Mouse (Mus musculus) limb, embryonic 14.5 days (tissue): ENCODE results near the gene Rictor. TPM values are rescaled to one million over a fixed set of nuclear protein-coding genes. Genes with fewer than 3 reads are reported as not detected.

Source experiments
- ATAC-seq: fragments of 200-750 bp; cut with Nextera tagmentation; 2 replicates; pipeline ENCODE4 v1.8.0; 2017; ENCODE audit warnings: low read depth, moderate number of reproducible peaks, moderate TSS enrichment; ENCODE audit not compliant: low FRiP score
- DNase-seq: peaks from one replicate; pipeline ENCODE4 v3.0.0-alpha.2; 2015; ENCODE audit warnings: low spot score
- H3K27ac ChIP-seq: fragments of 300-500 bp; sonication (generic); replicated peaks from 2 replicates; pipeline ENCODE4 v1.5.1; 2014; ENCODE audit warnings: low read depth, mild to moderate bottlenecking, low read length, moderate library complexity, mixed read lengths
- H3K27me3 ChIP-seq: fragments of 300-500 bp; sonication (generic); 2 replicates; pipeline ENCODE4 v1.6.1; 2014; ENCODE audit warnings: low read length, mixed read lengths; ENCODE audit not compliant: control insufficient read depth, insufficient read depth
- H3K36me3 ChIP-seq: fragments of 300-500 bp; sonication (generic); 2 replicates; pipeline ENCODE4 v1.6.1; 2014; ENCODE audit warnings: mild to moderate bottlenecking, low read length, moderate library complexity, mixed read lengths; ENCODE audit not compliant: control insufficient read depth, insufficient read depth
- H3K4me1 ChIP-seq: fragments of 300-500 bp; sonication (generic); 2 replicates; pipeline ENCODE4 v1.6.1; 2014; ENCODE audit warnings: antibody characterized with exemption, low read length, mixed read lengths; ENCODE audit not compliant: control insufficient read depth, insufficient read depth
- H3K4me2 ChIP-seq: fragments of 300-500 bp; sonication (generic); replicated peaks from 2 replicates; pipeline ENCODE4 v1.6.1; 2014; ENCODE audit warnings: low read depth, mild to moderate bottlenecking, low read length, moderate library complexity; ENCODE audit not compliant: severe bottlenecking
- H3K4me3 ChIP-seq: fragments of 300-500 bp; sonication (generic); replicated peaks from 2 replicates; pipeline ENCODE4 v1.5.1; 2014; ENCODE audit warnings: low read length
- H3K9ac ChIP-seq: fragments of 300-500 bp; sonication (generic); 2 replicates; pipeline ENCODE4 v1.6.1; 2014; ENCODE audit warnings: mild to moderate bottlenecking, low read depth, low read length, moderate library complexity; ENCODE audit not compliant: severe bottlenecking
- H3K9me3 ChIP-seq: fragments of 300-500 bp; sonication (generic); 2 replicates; pipeline ENCODE4 v1.6.1; 2016; ENCODE audit warnings: low read length; ENCODE audit not compliant: control insufficient read depth
- POLR2A ChIP-seq: fragments of 200-500 bp; IDR thresholded peaks from 2 replicates; pipeline ENCODE4 v1.8.0; 2012; ENCODE audit warnings: inconsistent platforms, mild to moderate bottlenecking, moderate library complexity, borderline replicate concordance; ENCODE audit not compliant: insufficient read depth, insufficient read length; ENCODE audit errors: extremely low read depth
- WGBS: fragments of 180-500 bp; shearing (Covaris S2); extraction: QIAGEN DNeasy Blood & Tissue Kit; methylation state at CpG from one replicate; pipeline ENCODE4 v1.1.7; 2014; 5-methylcytosine and 5-hydroxymethylcytosine counted together
- polyA plus RNA-seq, 2 experiments: library from polyadenylated mRNA; depleted of rRNA in 1 of 2; stranded (reverse) in 1 of 2; unstranded in 1 of 2; fragments of >200 nt; fragmentation: Nextera tagmentation in 1 of 2; extraction: Ambion mirVana in 1 of 2; gene quantifications; 2 replicates each; pipeline versions ENCODE4 v1.2.1 to v1.2.3; 2012 to 2014

The Rictor gene
- polyA plus RNA-seq, 2 experiments: 12.1 to 37.8 TPM

GRCm38 (mm10) chr15:6754400-6754799 is 46.2 kb downstream of the Rictor start:
- no peak overlapping the region for H3K9ac ChIP-seq
- no peak for ATAC-seq
- DNase-seq: no peak
- H3K4me1 ChIP-seq: no peaks in the 10 kb centered on the region
- H3K4me2 ChIP-seq: no peak overlapping the region
- no peak overlapping the region for H3K27ac ChIP-seq
- WGBS: 68% methylated on average over 2 of the region's 2 CpGs
- peaks cover 30% of the 10 kb centered on the region for H3K36me3 ChIP-seq
- no peak for TF ChIP-seq POLR2A
- H3K4me3 ChIP-seq: no peak overlapping the region
- no peaks in the 10 kb centered on the region for H3K27me3 ChIP-seq
- no peaks in the 10 kb centered on the region for H3K9me3 ChIP-seq

DNA sequence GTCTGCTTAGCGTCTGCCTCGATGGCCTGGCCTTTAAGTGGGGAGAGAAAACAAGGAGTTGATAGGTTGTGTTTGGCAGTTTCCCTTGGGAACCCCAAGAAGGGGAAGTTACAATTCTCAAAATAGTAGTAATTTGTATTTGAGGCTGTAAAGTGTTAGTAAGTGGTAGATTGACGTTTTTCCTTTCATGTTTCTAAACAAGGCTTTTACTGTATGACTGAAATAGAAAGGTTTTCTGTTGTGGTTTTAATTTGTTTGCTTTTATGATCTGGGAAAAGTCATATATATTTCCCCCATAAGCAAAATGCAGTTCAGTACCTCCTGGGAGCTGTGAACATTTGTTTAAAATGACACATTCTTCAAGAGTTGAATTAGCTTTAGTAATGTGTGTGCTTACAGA is 64.1 kb downstream of the Rictor start:
- Histone ChIP-seq H3K27me3 (no peaks in the 10 kb centered on the region), H3K36me3 (peaks cover 70% of the 10 kb centered on the region)
- TF ChIP-seq POLR2A: no peak

GRCm38 (mm10) chr15:6786212-6786611 is 78.0 kb downstream of the Rictor start:
- Histone ChIP-seq H3K36me3 (peaks cover 77% of the 10 kb centered on the region), H3K4me2 (no peak overlapping the region), H3K4me3 (no peak overlapping the region), H3K9me3 (no peaks in the 10 kb centered on the region), H3K27me3 (no peaks in the 10 kb centered on the region), H3K4me1 (no peaks in the 10 kb centered on the region), H3K9ac (no peak overlapping the region), H3K27ac (no peak overlapping the region)
- WGBS: 84% methylated on average over 10 of the region's 10 CpGs
- TF ChIP-seq POLR2A: no peak
- no peak for DNase-seq
- ATAC-seq: no peak

More for the DNA sequence above, 64.1 kb downstream of the Rictor start:
- Histone ChIP-seq H3K4me2 (no peak overlapping the region), H3K4me1 (no peaks in the 10 kb centered on the region), H3K27ac (no peak overlapping the region), H3K9ac (no peak overlapping the region), H3K9me3 (no peaks in the 10 kb centered on the region), H3K4me3 (no peak overlapping the region)
- ATAC-seq (no peak), DNase-seq (no peak)
- 61% methylated on average over 3 of the region's 3 CpGs for WGBS

DNA sequence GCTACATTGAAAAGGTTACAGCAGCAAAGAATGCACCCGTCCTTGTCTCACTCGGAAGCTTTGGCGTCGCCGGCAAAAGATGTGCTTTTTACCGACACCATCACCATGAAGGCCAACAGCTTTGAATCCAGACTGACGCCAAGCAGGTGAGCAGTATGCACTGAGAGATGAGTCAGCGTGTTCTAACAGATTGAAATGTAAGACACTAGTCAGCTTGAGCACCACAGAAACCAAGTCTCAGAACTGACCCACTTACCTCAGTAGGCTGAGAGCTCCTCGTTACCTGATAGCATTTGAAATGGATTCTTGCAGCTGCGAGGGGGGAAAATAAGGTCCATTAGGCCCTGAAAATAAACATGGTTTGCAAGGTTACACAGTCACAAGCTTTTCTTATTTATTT is 79.1 kb downstream of the Rictor start:
- DNase-seq (no peak), ATAC-seq (no peak)
- Histone ChIP-seq H3K4me3 (no peak overlapping the region), H3K4me1 (no peaks in the 10 kb centered on the region), H3K4me2 (no peak overlapping the region), H3K27ac (no peak overlapping the region), H3K9ac (no peak overlapping the region), H3K27me3 (no peaks in the 10 kb centered on the region), H3K36me3 (peaks cover 76% of the 10 kb centered on the region), H3K9me3 (no peaks in the 10 kb centered on the region)
- 92% methylated on average over 10 of the region's 10 CpGs for WGBS
- TF ChIP-seq POLR2A: no peak

- Histone ChIP-seq H3K9me3 (no peaks in the 10 kb centered on the region), H3K4me3 (no peak overlapping the region), H3K27ac (no peak overlapping the region), H3K36me3 (peaks cover 82% of the 10 kb centered on the region), H3K4me1 (no peaks in the 10 kb centered on the region), H3K27me3 (no peaks in the 10 kb centered on the region), H3K4me2 (no peak overlapping the region), H3K9ac (no peak overlapping the region)
- no peak for ATAC-seq
- TF ChIP-seq POLR2A: no peak
- no peak for DNase-seq
- 67% methylated on average over 7 of the region's 7 CpGs for WGBS
Observed at GRCm38 (mm10) chr15:6790011-6790410, 81.8 kb downstream of the Rictor start.

DNA sequence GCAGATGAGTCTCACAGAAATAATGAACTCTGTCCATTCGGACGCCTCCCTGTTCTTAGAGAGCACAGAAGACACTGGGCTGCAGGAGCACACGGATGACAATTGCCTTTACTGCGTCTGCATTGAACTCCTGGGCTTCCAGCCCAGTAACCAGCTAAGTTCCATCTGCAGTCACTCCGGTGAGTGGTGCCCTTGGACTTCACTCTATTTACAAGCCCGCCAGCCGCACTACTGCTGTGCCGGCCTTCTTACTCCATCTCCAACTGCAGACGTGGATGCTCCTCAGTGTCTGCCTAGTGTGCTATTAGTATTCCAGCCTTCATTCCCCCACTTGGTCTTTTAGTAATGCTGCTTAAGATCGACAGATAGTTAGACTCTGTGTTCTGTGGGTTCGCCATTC is 83.5 kb downstream of the Rictor start:
- Histone ChIP-seq H3K36me3 (peaks cover 82% of the 10 kb centered on the region), H3K4me3 (no peak overlapping the region), H3K4me1 (no peaks in the 10 kb centered on the region), H3K4me2 (no peak overlapping the region), H3K27me3 (no peaks in the 10 kb centered on the region), H3K9ac (no peak overlapping the region), H3K27ac (no peak overlapping the region), H3K9me3 (no peaks in the 10 kb centered on the region)
- no peak for DNase-seq
- no peak for ATAC-seq
- WGBS: 88% methylated on average over 11 of the region's 11 CpGs
- no peak for TF ChIP-seq POLR2A
